Mouse (Mus musculus): ENCODE measurements at regions not wholly inside any gene's neighbourhood (a gene's known extent, or its start where the extent isn't known, plus 50 kb on each side); places are given as distances from the start of the nearest gene placed in this dataset.
A peak's percentile ranks its signal among the peaks of the same experiment; 100 is the strongest.

GRCm38 (mm10) chr16:71004211-71004610, 690.5 kb downstream of the Gbe1 start:
- Histone ChIP-seq H3K27ac (no peak overlapping the region), H3K9me3 (no peaks in the 10 kb centered on the region), H3K27me3 (no peaks in the 10 kb centered on the region), H3K4me3 (replicated peaks) (no peak overlapping the region), H3K9ac (no peak overlapping the region), H3K4me1 (no peaks in the 10 kb centered on the region), H3K4me2 (no peak overlapping the region), H3K36me3 (replicated peaks) (no peaks in the 10 kb centered on the region)
- ATAC-seq (ENCODE audit: low FRiP score): no peak
- WGBS: 93% methylated on average over 4 of the region's 4 CpGs

DNA sequence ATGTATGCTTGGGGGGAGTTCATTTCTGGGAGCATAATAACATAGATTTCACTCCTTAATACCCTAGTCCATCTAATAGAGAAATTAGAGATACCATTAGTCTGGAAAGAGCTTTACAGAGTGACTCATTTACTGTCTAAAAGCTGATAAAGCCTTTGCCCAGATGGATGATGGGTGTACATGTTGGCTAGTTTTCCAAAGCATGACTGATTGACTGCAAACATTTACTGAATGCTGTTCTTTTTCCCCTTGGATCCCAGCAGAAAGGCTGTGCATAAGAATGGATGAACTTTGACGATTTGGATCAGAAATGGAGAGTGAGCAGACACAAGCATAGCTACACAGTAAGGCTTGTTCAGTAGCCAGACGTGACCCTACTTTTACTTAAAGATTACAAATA, 729.6 kb downstream of the Gbe1 start:
- Histone ChIP-seq H3K4me2 (no peak overlapping the region), H3K9ac (no peak overlapping the region), H3K27me3 (no peaks in the 10 kb centered on the region), H3K4me1 (no peaks in the 10 kb centered on the region), H3K27ac (no peak overlapping the region), H3K36me3 (replicated peaks) (no peaks in the 10 kb centered on the region), H3K4me3 (replicated peaks) (no peak overlapping the region), H3K9me3 (no peaks in the 10 kb centered on the region)
- WGBS: 86% methylated on average over 2 of the region's 2 CpGs
- ATAC-seq (ENCODE audit: low FRiP score): no peak

DNA sequence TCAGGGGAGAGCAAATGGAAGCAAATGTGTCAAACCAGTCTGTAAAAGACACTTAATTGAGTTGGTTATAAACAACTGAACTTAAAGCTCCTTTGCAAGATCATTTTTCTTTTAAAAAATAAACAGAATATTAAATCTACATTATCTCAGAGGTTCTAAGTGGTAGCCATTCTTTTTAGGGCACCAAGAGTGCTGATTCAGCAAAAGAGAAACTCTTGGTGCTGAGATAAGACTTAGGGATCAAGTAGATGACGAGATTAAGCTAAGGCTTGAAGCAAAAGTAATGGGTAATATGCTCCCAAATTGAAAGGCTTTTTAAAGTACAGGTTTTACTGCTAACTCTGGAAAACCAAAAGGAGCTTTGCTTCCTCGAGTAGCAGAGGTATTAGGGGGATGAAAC, 740.5 kb downstream of the Gbe1 start:
- Histone ChIP-seq H3K27me3 (no peaks in the 10 kb centered on the region), H3K27ac (no peak overlapping the region), H3K4me1 (no peaks in the 10 kb centered on the region), H3K9ac (no peak overlapping the region), H3K4me3 (replicated peaks) (no peak overlapping the region), H3K4me2 (no peak overlapping the region), H3K36me3 (replicated peaks) (no peaks in the 10 kb centered on the region), H3K9me3 (no peaks in the 10 kb centered on the region)
- WGBS: 63% methylated on average over 2 of the region's 2 CpGs
- ATAC-seq (ENCODE audit: low FRiP score): no peak

- Histone ChIP-seq H3K27me3 (no peaks in the 10 kb centered on the region), H3K4me2 (no peak overlapping the region), H3K27ac (no peak overlapping the region), H3K9ac (no peak overlapping the region), H3K36me3 (replicated peaks) (no peaks in the 10 kb centered on the region), H3K9me3 (no peaks in the 10 kb centered on the region), H3K4me1 (no peaks in the 10 kb centered on the region), H3K4me3 (replicated peaks) (no peak overlapping the region)
- WGBS: 58% methylated on average over 3 of the region's 3 CpGs
- ATAC-seq (ENCODE audit: low FRiP score): peak; percentile 36; the same call in 1 of the 2 replicates
These were observed 749.0 kb downstream of the Gbe1 start for GRCm38 (mm10) chr16:71062754-71063153.

- no peak overlapping the region for H3K9ac ChIP-seq
- no peak overlapping the region for H3K4me2 ChIP-seq
- H3K4me3 ChIP-seq (replicated peaks): no peak overlapping the region
- no peaks in the 10 kb centered on the region for H3K4me1 ChIP-seq
- H3K36me3 ChIP-seq (replicated peaks): no peaks in the 10 kb centered on the region
- WGBS: 81% methylated on average over 3 of the region's 3 CpGs
- H3K27me3 ChIP-seq: no peaks in the 10 kb centered on the region
- H3K9me3 ChIP-seq: no peaks in the 10 kb centered on the region
- ATAC-seq (ENCODE audit: low FRiP score): no peak
- no peak overlapping the region for H3K27ac ChIP-seq
These were observed 749.7 kb downstream of the Gbe1 start for GRCm38 (mm10) chr16:71063361-71063932.

- no peak overlapping the region for H3K4me2 ChIP-seq
These were observed 756.4 kb downstream of the Gbe1 start for GRCm38 (mm10) chr16:71070186-71070585.

GRCm38 (mm10) chr16:71102829-71103228, 789.1 kb downstream of the Gbe1 start:
- no peaks in the 10 kb centered on the region for H3K9me3 ChIP-seq
- H3K4me1 ChIP-seq: no peaks in the 10 kb centered on the region
- H3K4me3 ChIP-seq (replicated peaks): no peak overlapping the region
- H3K4me2 ChIP-seq: no peak overlapping the region
- no peak for ATAC-seq (ENCODE audit: low FRiP score)
- H3K27ac ChIP-seq: no peak overlapping the region
- 79% methylated on average over 3 of the region's 3 CpGs for WGBS
- no peak overlapping the region for H3K9ac ChIP-seq
- H3K36me3 ChIP-seq (replicated peaks): no peaks in the 10 kb centered on the region
- no peaks in the 10 kb centered on the region for H3K27me3 ChIP-seq

More at GRCm38 (mm10) chr16:71070186-71070585, 756.4 kb downstream of the Gbe1 start:
- H3K27me3 ChIP-seq: no peaks in the 10 kb centered on the region
- no peak for ATAC-seq (ENCODE audit: low FRiP score)
- H3K27ac ChIP-seq: no peak overlapping the region
- no peaks in the 10 kb centered on the region for H3K9me3 ChIP-seq
- no peaks in the 10 kb centered on the region for H3K36me3 ChIP-seq (replicated peaks)
- no peak overlapping the region for H3K9ac ChIP-seq
- H3K4me1 ChIP-seq: no peaks in the 10 kb centered on the region
- H3K4me3 ChIP-seq (replicated peaks): no peak overlapping the region

DNA sequence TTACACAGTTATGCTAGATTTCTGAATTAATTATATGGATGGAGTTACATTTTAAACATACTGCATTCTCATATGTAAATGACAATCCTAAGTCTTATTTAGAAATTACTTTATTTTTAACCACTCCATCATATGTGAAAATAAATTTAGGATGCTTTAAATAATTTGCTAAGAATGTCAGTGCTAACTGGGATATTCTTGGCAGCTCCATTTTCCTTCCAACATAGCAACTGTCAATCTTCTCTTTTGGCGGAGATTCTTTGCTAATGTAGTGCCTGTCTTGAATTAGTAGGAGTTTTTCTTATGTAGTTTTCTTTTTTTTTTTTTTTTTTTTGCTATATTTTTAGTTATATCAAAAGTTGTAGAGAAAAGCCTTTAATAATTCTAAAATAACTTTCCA, 795.2 kb downstream of the Gbe1 start:
- no peak for ATAC-seq (ENCODE audit: low FRiP score)

GRCm38 (mm10) chr16:71114301-71114700, 800.6 kb downstream of the Gbe1 start:
- H3K27me3 ChIP-seq: no peaks in the 10 kb centered on the region
- no peak overlapping the region for H3K27ac ChIP-seq
- H3K4me2 ChIP-seq: no peak overlapping the region
- H3K4me3 ChIP-seq (replicated peaks): no peak overlapping the region
- no peak for ATAC-seq (ENCODE audit: low FRiP score)
- H3K36me3 ChIP-seq (replicated peaks): no peaks in the 10 kb centered on the region
- H3K4me1 ChIP-seq: no peaks in the 10 kb centered on the region
- no peaks in the 10 kb centered on the region for H3K9me3 ChIP-seq
- no peak overlapping the region for H3K9ac ChIP-seq
- 83% methylated on average over 3 of the region's 3 CpGs for WGBS

More for the DNA sequence above, 795.2 kb downstream of the Gbe1 start:
- H3K4me2 ChIP-seq: no peak overlapping the region
- H3K27me3 ChIP-seq: no peaks in the 10 kb centered on the region
- no peak overlapping the region for H3K9ac ChIP-seq
- H3K9me3 ChIP-seq: no peaks in the 10 kb centered on the region
- no peak overlapping the region for H3K4me3 ChIP-seq (replicated peaks)
- WGBS: 83% methylated on average over 1 of the region's 1 CpGs
- no peaks in the 10 kb centered on the region for H3K4me1 ChIP-seq
- H3K27ac ChIP-seq: no peak overlapping the region
- no peaks in the 10 kb centered on the region for H3K36me3 ChIP-seq (replicated peaks)

DNA sequence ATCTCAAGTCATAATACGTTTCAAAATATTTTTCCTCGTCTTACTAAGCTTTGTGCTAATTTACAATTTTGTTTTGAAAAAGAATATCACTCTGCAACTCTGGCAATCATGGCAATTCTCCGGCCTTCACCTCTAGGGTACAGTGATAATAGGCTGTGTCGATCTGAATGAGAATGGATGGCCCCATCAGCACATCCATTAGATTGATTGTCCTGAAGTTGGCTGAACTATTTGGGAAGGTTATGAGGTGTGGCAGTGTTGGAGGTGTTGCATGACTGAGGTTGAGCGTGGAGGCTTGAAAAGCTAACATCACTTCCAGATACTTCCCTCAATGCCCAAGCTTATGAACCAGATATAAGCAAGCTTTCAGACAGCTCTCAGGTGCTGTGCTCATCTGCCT, 807.0 kb downstream of the Gbe1 start:
- Histone ChIP-seq H3K27ac (no peak overlapping the region), H3K27me3 (no peaks in the 10 kb centered on the region), H3K4me2 (no peak overlapping the region), H3K4me3 (replicated peaks) (no peak overlapping the region), H3K36me3 (replicated peaks) (no peaks in the 10 kb centered on the region), H3K4me1 (no peaks in the 10 kb centered on the region), H3K9ac (no peak overlapping the region), H3K9me3 (no peaks in the 10 kb centered on the region)
- WGBS: 92% methylated on average over 5 of the region's 5 CpGs
- no peak for ATAC-seq (ENCODE audit: low FRiP score)

DNA sequence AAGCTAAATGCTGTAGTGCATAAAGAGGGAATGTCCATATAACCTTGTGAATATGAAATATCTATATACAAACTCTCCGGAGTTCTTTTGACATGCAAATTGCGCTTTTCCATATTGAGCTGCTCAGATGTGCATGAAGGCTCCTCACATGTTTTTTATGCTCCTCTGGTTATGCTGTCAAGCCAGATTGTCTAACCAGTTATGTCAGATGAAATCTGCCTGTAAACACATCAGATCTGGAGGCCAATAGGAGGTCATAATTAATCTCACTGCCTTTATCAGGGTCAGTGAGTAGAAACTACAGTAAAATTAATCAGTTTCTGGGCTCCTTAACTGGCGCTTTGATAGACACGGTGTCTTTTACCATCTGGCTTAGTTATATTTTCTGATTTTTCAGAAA, 809.9 kb downstream of the Gbe1 start:
- H3K9me3 ChIP-seq: no peaks in the 10 kb centered on the region
- no peak overlapping the region for H3K27ac ChIP-seq
- H3K9ac ChIP-seq: no peak overlapping the region
- H3K27me3 ChIP-seq: no peaks in the 10 kb centered on the region
- no peak for ATAC-seq (ENCODE audit: low FRiP score)
- no peaks in the 10 kb centered on the region for H3K36me3 ChIP-seq (replicated peaks)
- H3K4me2 ChIP-seq: no peak overlapping the region
- no peak overlapping the region for H3K4me3 ChIP-seq (replicated peaks)
- WGBS: 92% methylated on average over 4 of the region's 4 CpGs
- no peaks in the 10 kb centered on the region for H3K4me1 ChIP-seq

- H3K9me3 ChIP-seq: no peaks in the 10 kb centered on the region
- no peaks in the 10 kb centered on the region for H3K27me3 ChIP-seq
- H3K36me3 ChIP-seq (replicated peaks): no peaks in the 10 kb centered on the region
- no peak for ATAC-seq (ENCODE audit: low FRiP score)
- H3K4me3 ChIP-seq (replicated peaks): no peak overlapping the region
- H3K9ac ChIP-seq: no peak overlapping the region
- H3K4me2 ChIP-seq: no peak overlapping the region
- H3K27ac ChIP-seq: no peak overlapping the region
- no peaks in the 10 kb centered on the region for H3K4me1 ChIP-seq
These were observed 819.1 kb downstream of the Gbe1 start for GRCm38 (mm10) chr16:71132826-71133225.

- Histone ChIP-seq H3K36me3 (replicated peaks) (no peaks in the 10 kb centered on the region), H3K27ac (no peak overlapping the region), H3K4me2 (no peak overlapping the region), H3K27me3 (no peaks in the 10 kb centered on the region), H3K9me3 (no peaks in the 10 kb centered on the region), H3K4me1 (no peaks in the 10 kb centered on the region; the same call in 1 of the 2 replicates), H3K4me3 (replicated peaks) (no peak overlapping the region), H3K9ac (no peak overlapping the region)
- no peak for ATAC-seq (ENCODE audit: low FRiP score)
- WGBS: 79% methylated on average over 3 of the region's 3 CpGs
These were observed 824.9 kb downstream of the Gbe1 start for GRCm38 (mm10) chr16:71138668-71139067.
